Mouse (Mus musculus) megakaryocyte, embryonic 14.5 days (primary cell): ENCODE measurements around the gene Pramel6.

Experiments used
- FLI1 ChIP-seq: IDR thresholded peaks from 2 replicates; pipeline ENCODE4 v1.6.1; 2012; ENCODE audit warnings: low read length, inconsistent platforms, mixed read lengths
- GATA1 ChIP-seq: IDR thresholded peaks from 3 replicates; pipeline ENCODE4 v1.6.1; 2012; ENCODE audit warnings: mixed read lengths, low read length, inconsistent platforms, borderline replicate concordance

DNA sequence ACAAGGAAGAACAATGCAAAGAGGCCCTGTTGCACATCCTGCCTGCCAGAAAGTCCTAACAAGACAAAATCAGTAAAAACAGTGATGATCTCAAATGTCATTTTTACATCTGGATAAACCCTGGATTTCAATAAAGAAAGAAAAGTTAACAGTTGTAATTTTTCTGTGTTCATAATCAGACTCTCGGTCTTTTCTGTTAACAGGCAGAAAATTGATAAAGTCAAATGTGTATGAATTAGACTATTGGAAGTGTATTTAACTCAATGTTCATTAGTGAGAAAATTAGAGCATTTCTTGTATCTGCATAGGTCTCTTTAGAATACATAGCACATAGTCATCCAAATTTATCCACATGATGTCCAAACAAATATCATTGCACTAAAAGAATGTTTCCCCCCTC is 39.1 kb downstream of the Pramel6 start, which contains the start of gene Olfr1128:
- TF ChIP-seq GATA1 (no peak), FLI1 (no peak)
